Mouse (Mus musculus) G1E (cell line): Measurements from ENCODE around the gene Zfp541. TPM values are rescaled to one million over a fixed set of nuclear protein-coding genes. Genes with fewer than 3 reads are reported as not detected.

Source experiments
- ATAC-seq: 2 replicates; pipeline ENCODE4 v1.8.0; 2016; ENCODE audit warnings: mild to moderate bottlenecking; ENCODE audit not compliant: insufficient number of reproducible peaks, poor library complexity, low FRiP score, severe bottlenecking; ENCODE audit errors: extremely low read depth
- DNase-seq: peaks from one replicate; pipeline ENCODE4 v3.0.0; 2012; ENCODE audit warnings: low spot score
- H3K27me3 ChIP-seq: 2 replicates; pipeline ENCODE4 v1.6.1; 2012; ENCODE audit warnings: mild to moderate bottlenecking, low read length, inconsistent platforms; ENCODE audit not compliant: insufficient read depth
- H3K36me3 ChIP-seq: replicated peaks from 2 replicates; pipeline ENCODE3; 2012; ENCODE audit warnings: mild to moderate bottlenecking, inconsistent platforms
- H3K4me1 ChIP-seq: 2 replicates; pipeline ENCODE4 v1.6.1; 2012; ENCODE audit warnings: low read depth, low read length, inconsistent platforms, mixed read lengths; ENCODE audit not compliant: insufficient read depth
- H3K4me3 ChIP-seq: 2 replicates; pipeline ENCODE4 v1.5.1; 2012; ENCODE audit warnings: low read depth, mild to moderate bottlenecking, inconsistent platforms, low read length, moderate library complexity, mixed read lengths
- H3K9me3 ChIP-seq: replicated peaks from 2 replicates; pipeline ENCODE4 v1.6.1; 2012; ENCODE audit warnings: inconsistent platforms
- CTCF ChIP-seq: IDR thresholded peaks from 2 replicates; pipeline ENCODE4 v1.5.1; 2012; ENCODE audit warnings: low read depth, low read length, inconsistent platforms, mixed read lengths
- GATA1 ChIP-seq: IDR thresholded peaks from 2 replicates; pipeline ENCODE4 v1.6.1; 2012; ENCODE audit warnings: borderline replicate concordance, low read length, inconsistent platforms, mixed read lengths
- GATA2 ChIP-seq: IDR thresholded peaks from 2 replicates; pipeline ENCODE4 v1.6.1; 2012; ENCODE audit warnings: low read depth, low read length, inconsistent platforms, borderline replicate concordance
- POLR2AphosphoS5 ChIP-seq: IDR thresholded peaks from 2 replicates; pipeline ENCODE4 v1.6.1; 2012; ENCODE audit warnings: low read depth, low read length, inconsistent platforms; ENCODE audit not compliant: insufficient replicate concordance
- TAL1 ChIP-seq: conservative IDR thresholded peaks from 2 replicates; pipeline ENCODE4 v1.6.1; 2012; ENCODE audit warnings: low read depth, low read length, inconsistent platforms, mixed read lengths
- polyA plus RNA-seq: library from polyadenylated mRNA; stranded (reverse); fragments of >175 nt; gene quantifications from 2 replicates; pipeline ENCODE4 v1.2.3, GENCODE M21; 2012
- total RNA-seq, 2 experiments: library from RNA; stranded (forward) in 1 of 2; stranded (reverse) in 1 of 2; fragments of 200-1000 nt in 1 of 2; fragments of >200 nt in 1 of 2; fragmentation: Nextera tagmentation in 1 of 2; gene quantifications; 2 replicates each; pipeline ENCODE4 v1.2.3; 2014 to 2017

Gene Zfp541
- total and polyA plus RNA-seq, 3 experiments = not detected

- H3K9me3 ChIP-seq = no peaks in the 10 kb centered on the region
- no peaks in the 10 kb centered on the region for H3K27me3 ChIP-seq
- peaks cover 60% of the 10 kb centered on the region for H3K4me1 ChIP-seq
- ATAC-seq (no peak), DNase-seq (no peak)
- no peak overlapping the region for H3K4me3 ChIP-seq
- peaks cover 97% of the 10 kb centered on the region for H3K36me3 ChIP-seq
- TF ChIP-seq GATA2 (no peak), TAL1 (no peak), POLR2AphosphoS5 (no peak), CTCF (no peak), GATA1 (no peak)
Observed at GRCm38 (mm10) chr7:16104611-16105388, 43.2 kb downstream of the Zfp541 start.

GRCm38 (mm10) chr7:16108886-16109542 is 47.4 kb downstream of the Zfp541 start:
- no peak for TF ChIP-seq CTCF
- no peak for TF ChIP-seq GATA1
- no peak for TF ChIP-seq TAL1
- TF ChIP-seq GATA2 = no peak
- TF ChIP-seq POLR2AphosphoS5 = no peak
- H3K27me3 ChIP-seq = no peaks in the 10 kb centered on the region

DNA sequence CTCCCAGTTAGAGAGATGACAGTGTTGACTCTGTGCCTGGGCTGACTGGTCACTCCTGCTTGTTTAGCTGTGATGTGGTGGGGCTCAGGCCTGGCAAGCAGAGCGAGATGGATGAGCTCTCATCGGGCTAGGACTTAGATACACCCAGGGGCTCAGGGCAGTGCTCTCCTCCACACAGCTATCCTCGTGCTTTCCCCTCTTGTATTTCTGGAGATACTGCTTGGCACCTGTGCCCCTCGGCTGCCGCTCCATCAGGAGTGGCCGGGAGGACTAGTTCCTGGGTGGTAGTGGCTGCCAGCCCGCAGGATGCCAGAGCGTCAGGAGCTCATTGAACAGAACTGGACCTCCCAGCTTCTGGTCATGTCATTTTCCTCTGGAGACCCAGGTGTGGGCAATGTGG is 48.5 kb downstream of the Zfp541 start:
- TF ChIP-seq GATA1 (no peak), TAL1 (no peak), GATA2 (no peak), CTCF (no peak)
- Histone ChIP-seq H3K27me3 (no peaks in the 10 kb centered on the region), H3K4me1 (peaks cover 50% of the 10 kb centered on the region), H3K36me3 (peaks cover 100% of the 10 kb centered on the region), H3K9me3 (no peaks in the 10 kb centered on the region), H3K4me3 (peak overlapping the region; percentile 22; the same call in 1 of the 2 replicates)
- ATAC-seq = no peak
- DNase-seq = no peak

More at GRCm38 (mm10) chr7:16108886-16109542, 47.4 kb downstream of the Zfp541 start:
- Histone ChIP-seq H3K4me3 (no peak overlapping the region), H3K9me3 (no peaks in the 10 kb centered on the region), H3K36me3 (peaks cover 100% of the 10 kb centered on the region), H3K4me1 (peaks cover 59% of the 10 kb centered on the region)
- DNase-seq (no peak), ATAC-seq (no peak)

- Histone ChIP-seq H3K9me3 (no peaks in the 10 kb centered on the region), H3K4me3 (no peak overlapping the region), H3K27me3 (no peaks in the 10 kb centered on the region), H3K4me1 (peaks cover 47% of the 10 kb centered on the region), H3K36me3 (peaks cover 100% of the 10 kb centered on the region)
- DNase-seq (no peak), ATAC-seq (peak; percentile 70)
- no peak for TF ChIP-seq GATA2
- TF ChIP-seq TAL1 = peak; percentile 75
Observed at GRCm38 (mm10) chr7:16111284-16112090, 49.9 kb downstream of the Zfp541 start.

DNA sequence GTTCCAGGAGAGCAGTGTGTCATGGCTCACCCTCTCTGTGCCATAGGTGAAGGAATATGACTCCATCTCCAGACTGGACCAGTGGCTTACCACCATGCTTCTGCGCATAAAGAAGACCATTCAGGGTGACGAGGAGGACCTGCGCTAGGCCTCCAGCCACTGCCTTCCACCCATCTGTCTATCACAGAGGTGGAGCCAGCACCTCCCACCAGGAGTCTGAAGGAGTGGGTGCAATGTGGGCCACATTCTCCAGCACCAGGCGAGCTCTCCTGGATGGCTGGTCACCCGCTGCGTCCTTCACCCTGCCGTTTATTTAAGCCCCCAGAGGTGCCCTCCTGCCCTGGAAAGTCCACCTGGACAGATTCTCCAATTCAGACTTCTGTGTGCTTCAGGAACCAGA is 54.8 kb downstream of the Zfp541 start:
- ATAC-seq (no peak), DNase-seq (no peak)
- Histone ChIP-seq H3K36me3 (peaks cover 81% of the 10 kb centered on the region), H3K4me3 (no peak overlapping the region), H3K9me3 (no peaks in the 10 kb centered on the region), H3K4me1 (peaks cover 47% of the 10 kb centered on the region), H3K27me3 (no peaks in the 10 kb centered on the region)
- TF ChIP-seq GATA2 = no peak
- TF ChIP-seq CTCF = no peak
- TF ChIP-seq POLR2AphosphoS5 = no peak

DNA sequence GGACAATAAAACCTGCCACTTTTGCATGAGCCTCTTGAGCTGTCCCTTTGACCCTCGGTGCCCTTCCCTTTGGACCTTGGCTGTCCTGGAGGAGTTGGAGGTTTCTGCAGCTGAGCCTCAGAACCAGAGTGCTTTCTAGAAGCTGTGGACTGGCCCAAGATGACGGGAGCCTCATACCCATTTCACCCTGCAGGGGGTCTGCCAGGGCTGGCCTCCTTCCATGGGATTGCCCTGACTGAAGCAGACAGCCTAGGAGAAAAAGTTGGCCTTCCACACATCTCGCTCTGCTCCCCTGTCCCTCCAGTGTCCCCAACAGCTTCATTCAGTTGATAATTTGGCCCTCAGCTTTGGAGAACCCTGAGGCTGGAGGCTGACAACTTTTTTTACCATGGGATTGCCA is 55.5 kb downstream of the Zfp541 start:
- H3K4me3 ChIP-seq = no peak overlapping the region
- peaks cover 41% of the 10 kb centered on the region for H3K4me1 ChIP-seq
- no peaks in the 10 kb centered on the region for H3K9me3 ChIP-seq
- ATAC-seq (no peak), DNase-seq (no peak)
- H3K36me3 ChIP-seq = peaks cover 76% of the 10 kb centered on the region
- TF ChIP-seq POLR2AphosphoS5 (no peak), GATA1 (no peak), GATA2 (no peak), CTCF (no peak), TAL1 (no peak)
- H3K27me3 ChIP-seq = no peaks in the 10 kb centered on the region
